19 mouse cellular contexts compared by ENCODE assay signal in the genomic region with DNA sequence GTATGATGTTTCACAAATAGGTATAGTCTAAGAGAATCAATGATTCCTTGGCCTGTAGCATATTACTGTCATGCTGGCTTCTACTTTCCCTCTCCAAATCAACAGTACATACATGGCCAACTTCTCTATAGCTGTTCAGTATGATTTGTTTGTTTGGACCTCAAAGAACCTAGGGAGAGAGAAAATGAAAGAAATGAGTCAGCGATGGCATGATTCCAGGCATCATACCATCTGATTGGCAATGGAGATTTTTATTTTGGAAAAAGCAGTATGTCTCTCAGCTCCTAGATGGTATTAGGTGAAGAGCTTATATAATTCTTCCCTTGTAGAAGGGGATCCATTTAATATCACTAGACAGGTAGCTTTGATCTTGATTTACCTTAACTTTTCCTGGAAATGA.
DNase-seq lines count a peak whose midpoint lies in the region; TF ChIP-seq lines count a peak whose summit lies in the region.
"Had no signal": no experiment of that assay in that cellular context is flagged by ENCODE, and none has a peak within 500 bp of the region (broad histone marks: within the 10 kb centered on the region; RNA-seq: fewer than 3 reads in every experiment).

No protein-coding gene starts in this region.

- no peak for TF ChIP-seq POLR2A in lung, adult 2 months (IDR thresholded peaks at IDR 0.05; ENCODE audit: borderline replicate concordance, extremely low read depth, low read depth, low read length)

- no peaks in the 10 kb centered on the region for H3K9me3 ChIP-seq in hindbrain, embryonic 10.5 days
- H3K9me3 ChIP-seq: embryonic facial prominence, embryonic 10.5 days; embryonic facial prominence, embryonic 12.5 days; forebrain, embryonic 13.5 days; forebrain, embryonic 15.5 days had no signal

- TF ChIP-seq CTCF in lung, adult 2 months (IDR thresholded peaks at IDR 0.05; ENCODE audit: insufficient read depth, low read length), result no peak

- H3K4me3 ChIP-seq in lung, adult 2 months (replicated peaks; ENCODE audit: extremely low read depth, low read depth, low read length), result no peak overlapping the region
- H3K4me3 ChIP-seq in hindbrain, embryonic 10.5 days, result no peak overlapping the region
- H3K4me3 ChIP-seq: embryonic facial prominence, embryonic 10.5 days; embryonic facial prominence, embryonic 12.5 days; forebrain, embryonic 13.5 days; forebrain, embryonic 15.5 days had no signal

- 96% methylated on average over 1 of the region's 1 CpGs for WGBS in lung, adult 2 months
- WGBS in hindbrain, embryonic 10.5 days, result 92% methylated on average over 1 of the region's 1 CpGs

- H3K36me3 ChIP-seq in hindbrain, embryonic 10.5 days, result no peaks in the 10 kb centered on the region
- H3K36me3 ChIP-seq: embryonic facial prominence, embryonic 10.5 days; embryonic facial prominence, embryonic 12.5 days; forebrain, embryonic 15.5 days had no signal

- peak; percentile 7 for DNase-seq in layer of hippocampus, adult 9-11 months
- DNase-seq in layer of hippocampus, postnatal 25 days (ENCODE audit: extremely low spot score in 1 of 2, low spot score in 1 of 2), result no peak
- DNase-seq in right cerebral cortex, adult 18-20 months, result peak; percentile 12
- no peak for DNase-seq in right cerebral cortex, postnatal 4 days
- DNase-seq in NIH3T3 (ENCODE audit: low read depth), result peak; percentile 2
- DNase-seq in lung, adult 2 months, result no peak
- DNase-seq in hindbrain, embryonic 10.5 days (ENCODE audit: low spot score), result no peak
- DNase-seq: adrenal gland, adult 2 months; adrenal gland, postnatal 10 days; adrenal gland, postnatal 25 days; cerebellum, adult 11-12 months; cerebellum, adult 9-10 months; cerebellum, postnatal 10 days; cerebellum, postnatal 25 days; forebrain, postnatal 0 days had no signal

- no peaks in the 10 kb centered on the region for H3K4me1 ChIP-seq in lung, adult 2 months (ENCODE audit: control insufficient read depth, insufficient read depth, low read length)
- no peaks in the 10 kb centered on the region; the same call in 1 of the 2 replicates for H3K4me1 ChIP-seq in hindbrain, embryonic 10.5 days (replicated peaks)
- H3K4me1 ChIP-seq: embryonic facial prominence, embryonic 10.5 days; embryonic facial prominence, embryonic 12.5 days; forebrain, embryonic 13.5 days; forebrain, embryonic 15.5 days had no signal

- H3K27me3 ChIP-seq in hindbrain, embryonic 10.5 days (ENCODE audit: insufficient read depth, poor library complexity, severe bottlenecking), result no peaks in the 10 kb centered on the region
- H3K27me3 ChIP-seq: embryonic facial prominence, embryonic 12.5 days; forebrain, embryonic 13.5 days; forebrain, embryonic 15.5 days had no signal

- H3K27ac ChIP-seq in hindbrain, embryonic 10.5 days, result no peak overlapping the region
- H3K27ac ChIP-seq: embryonic facial prominence, embryonic 10.5 days; embryonic facial prominence, embryonic 12.5 days; forebrain, embryonic 13.5 days; forebrain, embryonic 15.5 days had no signal

Comparison
In these comparisons a context has a peak if more than half of its experiments do, and no peak if none do; other contexts are left out.
1. DNase-seq: peak in layer of hippocampus, adult 9-11 months (single experiment), right cerebral cortex, adult 18-20 months (single experiment) and NIH3T3 (single experiment); none in layer of hippocampus, postnatal 25 days (0 of 2), right cerebral cortex, postnatal 4 days (single experiment), lung, adult 2 months (single experiment) and hindbrain, embryonic 10.5 days (single experiment).